Mouse (Mus musculus) frontal cortex, postnatal 14 days (tissue): Measurements from ENCODE around the gene Me1.

Source experiments
- DNase-seq, 2 experiments: peaks; one replicate each; pipeline ENCODE4 v3.0.0; 2022; ENCODE audit warnings: low spot score in 2 of 2

Me1 gene

GRCm38 (mm10) chr9:86660327-86660726 is 35.4 kb downstream of the Me1 start:
- DNase-seq, result no peak

- no peak for DNase-seq
These were observed 37.4 kb downstream of the Me1 start for GRCm38 (mm10) chr9:86658347-86658746.

GRCm38 (mm10) chr9:86652194-86652593 is 43.6 kb downstream of the Me1 start:
- no peak for DNase-seq

- DNase-seq, result no peak
These were observed 44.5 kb downstream of the Me1 start for GRCm38 (mm10) chr9:86651254-86651653.

- no peak for DNase-seq
These were observed 44.9 kb downstream of the Me1 start for GRCm38 (mm10) chr9:86650822-86651221.

GRCm38 (mm10) chr9:86647931-86648550 is 47.7 kb downstream of the Me1 start:
- no peak for DNase-seq

GRCm38 (mm10) chr9:86646807-86647206 is 48.9 kb downstream of the Me1 start:
- DNase-seq, result no peak

- DNase-seq, result no peak
These were observed 52.3 kb downstream of the Me1 start for GRCm38 (mm10) chr9:86643497-86643896.

- DNase-seq, result no peak
These were observed 57.0 kb downstream of the Me1 start for GRCm38 (mm10) chr9:86638771-86639170.

GRCm38 (mm10) chr9:86631153-86631552 is 64.6 kb downstream of the Me1 start:
- DNase-seq, result no peak

- no peak for DNase-seq
These were observed 65.3 kb downstream of the Me1 start for GRCm38 (mm10) chr9:86630352-86630931.

- DNase-seq, result no peak
These were observed 66.4 kb downstream of the Me1 start for GRCm38 (mm10) chr9:86629379-86629778.

GRCm38 (mm10) chr9:86627745-86628496 is 67.8 kb downstream of the Me1 start:
- peak in 1 of 2 experiments; percentile 34 for DNase-seq

- DNase-seq, result no peak
These were observed 68.8 kb downstream of the Me1 start for GRCm38 (mm10) chr9:86626906-86627305.

- DNase-seq, result no peak
These were observed 71.0 kb downstream of the Me1 start for GRCm38 (mm10) chr9:86624781-86625180.

GRCm38 (mm10) chr9:86624039-86624438 is 71.7 kb downstream of the Me1 start:
- no peak for DNase-seq

GRCm38 (mm10) chr9:86622062-86622461 is 73.7 kb downstream of the Me1 start:
- no peak for DNase-seq

- DNase-seq, result no peak
These were observed 76.2 kb downstream of the Me1 start for GRCm38 (mm10) chr9:86619341-86620139.

- DNase-seq, result no peak
These were observed 77.8 kb downstream of the Me1 start for GRCm38 (mm10) chr9:86617837-86618492.

- DNase-seq, result no peak
These were observed 80.0 kb downstream of the Me1 start for GRCm38 (mm10) chr9:86615765-86616164.

GRCm38 (mm10) chr9:86612091-86612490 is 83.7 kb downstream of the Me1 start:
- no peak for DNase-seq

GRCm38 (mm10) chr9:86605776-86606175 is 90.0 kb downstream of the Me1 start:
- DNase-seq, result no peak
